Mouse (Mus musculus): ENCODE results near the gene Lce1a1.

Gene Lce1a1

GRCm38 (mm10) chr3:92648207-92648606 is at the start of gene Lce1a1:
TSS of gene Lce1a1 (minus strand) at chr3:92648307.
- no peak for DNase-seq (ENCODE audit: low spot score)

DNA sequence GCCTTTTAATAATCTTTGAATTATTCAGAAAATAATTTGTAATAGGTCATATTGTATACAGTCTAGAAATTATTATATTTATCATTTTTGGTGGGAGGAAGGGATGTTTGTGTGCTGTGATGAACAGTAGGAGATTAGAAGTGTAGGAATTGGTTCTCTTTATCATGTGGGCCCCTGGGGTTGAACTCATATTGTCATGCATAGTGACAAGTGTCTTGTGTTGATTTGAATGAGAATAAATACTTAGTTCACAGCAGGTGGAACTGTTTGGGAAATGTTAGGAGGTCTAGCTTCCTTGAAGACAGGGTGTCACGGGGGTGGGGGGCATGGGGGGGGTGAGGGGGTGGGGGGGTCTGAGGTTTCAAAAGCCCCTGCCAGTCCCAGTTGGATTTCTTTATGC is 46.5 kb upstream of the Lce1a1 start:
- no peak for DNase-seq (ENCODE audit: low spot score)

GRCm38 (mm10) chr3:92691688-92692087 is 43.6 kb upstream of the Lce1a1 start:
- no peak for DNase-seq (ENCODE audit: low spot score)

DNA sequence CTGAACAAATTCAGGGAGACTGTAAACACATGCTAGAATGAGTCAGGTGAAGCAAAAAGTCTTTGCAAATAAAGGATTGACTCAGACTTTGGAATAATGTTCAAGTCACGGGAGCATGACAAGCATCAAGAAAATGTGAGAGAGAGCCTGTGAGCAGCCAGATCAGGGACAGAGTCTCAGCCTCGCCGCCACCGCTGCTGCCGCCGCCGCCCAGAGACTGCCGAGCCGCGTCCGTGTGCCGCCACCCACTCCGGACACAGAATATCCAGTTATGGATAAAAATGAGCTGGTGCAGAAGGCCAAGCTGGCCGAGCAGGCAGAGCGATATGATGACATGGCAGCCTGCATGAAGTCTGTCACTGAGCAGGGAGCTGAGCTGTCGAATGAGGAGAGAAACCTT is 41.0 kb upstream of the Lce1a1 start:
- DNase-seq (ENCODE audit: low spot score): peak; percentile 15

GRCm38 (mm10) chr3:92687110-92687509 is 39.0 kb upstream of the Lce1a1 start, which contains the start of gene Lce1d:
TSS of gene Lce1d (minus strand) at chr3:92687210.
- no peak for DNase-seq (ENCODE audit: low spot score)

DNA sequence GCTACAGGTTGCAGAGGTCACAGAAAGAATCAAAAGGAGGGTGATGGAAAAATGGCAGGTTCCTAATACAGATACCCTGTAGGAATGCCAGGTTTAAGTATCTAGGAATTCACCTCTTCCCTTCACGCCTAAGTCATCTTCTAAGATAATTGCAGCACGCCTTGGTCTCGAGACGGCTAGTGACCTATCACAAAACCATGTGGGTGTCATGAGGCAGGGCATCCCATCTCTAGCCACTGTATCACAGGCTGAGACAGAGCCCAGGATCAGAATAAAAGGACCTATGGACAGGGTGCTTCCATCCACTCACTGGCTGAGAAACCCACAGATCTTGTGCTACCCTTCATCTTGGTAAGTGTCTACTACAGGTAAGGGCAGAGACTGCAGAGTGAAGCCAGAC is 30.8 kb upstream of the Lce1a1 start, which contains the start of gene Lce1c:
TSS of gene Lce1c (plus strand) at position 301 of the 400 bp plus-strand sequence.
- no peak for DNase-seq (ENCODE audit: low spot score)

- no peak for DNase-seq (ENCODE audit: low spot score)
Measured at GRCm38 (mm10) chr3:92670215-92670614, 22.1 kb upstream of the Lce1a1 start, which contains the start of gene Lce1a2. TSS of gene Lce1a2 (minus strand) at chr3:92670315.

DNA sequence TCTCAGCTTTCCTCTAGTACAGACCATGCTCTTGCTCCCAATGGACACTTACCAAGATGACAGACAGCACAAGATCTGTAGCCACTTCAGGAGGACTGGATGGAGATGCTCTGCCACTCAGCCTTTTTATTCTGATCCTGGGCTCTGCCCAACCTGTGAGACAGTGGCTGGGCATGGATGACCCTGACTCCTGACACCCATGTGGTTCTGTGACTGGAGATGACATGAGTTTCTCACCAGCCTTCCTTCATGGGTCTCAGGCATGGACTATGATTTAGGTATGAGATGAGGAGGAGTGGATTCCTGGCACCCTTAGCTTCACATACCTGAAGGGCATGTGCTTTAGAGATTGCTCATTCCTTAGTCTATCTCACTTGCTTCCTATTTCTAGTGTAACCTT is 8.7 kb upstream of the Lce1a1 start, which contains the start of gene Lce1b:
TSS of gene Lce1b (minus strand) at position 101 of the 400 bp plus-strand sequence.
- no peak for DNase-seq (ENCODE audit: low spot score)

GRCm38 (mm10) chr3:92639854-92640253 is 8.3 kb downstream of the Lce1a1 start:
- peak; percentile 62 for DNase-seq (ENCODE audit: low spot score)

- DNase-seq (ENCODE audit: low spot score): no peak
Measured at GRCm38 (mm10) chr3:92638653-92638991, 9.5 kb downstream of the Lce1a1 start.

DNA sequence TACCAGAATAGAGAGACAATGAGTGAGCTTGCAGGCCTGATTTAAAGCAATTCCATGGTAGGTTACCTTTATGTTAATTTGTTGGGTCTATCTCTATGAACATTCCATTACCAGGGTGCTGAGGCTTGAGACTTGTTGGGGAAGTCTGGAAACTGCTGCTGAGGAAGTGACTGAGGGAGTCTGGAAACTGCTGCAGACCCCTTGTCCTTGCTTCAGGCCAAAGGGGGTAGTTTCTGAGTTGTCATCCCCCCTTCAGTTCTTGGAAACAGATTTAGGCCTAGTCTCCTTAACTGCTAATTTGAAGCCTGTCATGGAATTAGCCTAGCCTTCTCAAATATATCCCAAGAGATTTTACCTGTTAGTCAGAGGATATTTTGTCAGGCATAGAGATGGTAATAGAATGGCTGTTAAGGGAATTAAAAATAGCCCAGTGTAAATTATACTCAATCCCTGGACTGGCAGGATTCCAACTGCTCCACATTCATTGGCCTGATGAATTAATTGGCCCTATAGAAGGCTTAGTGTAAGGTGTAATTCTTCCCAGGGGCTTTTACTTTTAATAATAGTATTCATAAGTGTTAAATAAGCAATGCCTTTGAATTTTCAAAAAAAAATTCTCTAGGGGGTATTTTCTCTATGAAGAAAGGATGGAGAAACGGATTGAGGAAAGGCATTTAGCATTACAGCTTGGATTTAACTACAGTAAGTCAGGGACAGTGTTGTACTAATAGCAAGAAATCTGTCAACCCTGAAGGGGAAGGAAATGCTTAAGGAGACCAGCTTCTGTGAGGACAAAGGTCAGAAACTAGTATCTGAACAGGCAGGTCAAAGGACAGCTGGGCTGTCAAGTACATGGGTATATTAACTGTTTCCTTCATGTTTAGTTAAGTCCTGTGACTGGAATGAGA is 10.1 kb downstream of the Lce1a1 start:
- no peak for DNase-seq (ENCODE audit: low spot score)

DNA sequence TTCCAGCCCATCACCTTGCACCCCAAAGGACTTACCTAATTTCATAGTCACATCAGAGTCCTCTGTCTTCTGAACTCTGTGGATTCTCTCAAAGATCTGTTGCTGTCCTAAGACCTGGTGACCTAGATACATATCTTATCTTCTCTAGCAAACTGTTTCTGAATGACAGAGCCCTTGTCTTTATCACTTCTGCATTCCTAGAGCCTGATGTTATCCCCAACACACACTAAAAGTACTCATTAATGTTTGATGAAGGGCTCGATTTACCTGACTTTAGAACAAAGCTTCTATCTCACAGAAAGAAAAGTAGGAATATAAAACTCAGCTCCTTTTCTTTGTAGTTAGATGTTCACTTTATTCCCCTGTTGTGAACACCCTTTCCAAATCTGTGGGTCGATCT is 26.5 kb downstream of the Lce1a1 start, which contains the start of gene Lce6a:
TSS of gene Lce6a (minus strand) at position 101 of the 400 bp plus-strand sequence.
- no peak for DNase-seq (ENCODE audit: low spot score)

DNA sequence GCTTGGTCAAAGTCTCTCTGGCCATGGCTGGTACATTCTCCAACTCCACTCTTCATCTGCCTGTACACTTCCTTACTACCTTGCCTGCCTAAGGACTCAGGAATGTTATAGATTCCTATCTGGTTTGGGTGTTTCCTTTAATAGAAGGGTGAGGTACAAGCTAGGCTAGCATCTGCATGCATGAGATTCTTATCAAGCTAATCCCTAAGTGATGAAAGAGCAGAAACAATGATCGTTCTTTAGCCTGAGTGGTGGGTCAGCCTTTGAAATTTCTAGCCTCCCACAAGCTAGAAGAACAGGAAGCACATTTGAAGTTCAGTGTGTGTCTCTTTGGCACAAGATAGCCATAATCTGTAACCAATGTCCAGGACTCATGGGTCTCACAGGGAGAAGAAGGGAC is 38.3 kb downstream of the Lce1a1 start:
- no peak for DNase-seq (ENCODE audit: low spot score)

DNA sequence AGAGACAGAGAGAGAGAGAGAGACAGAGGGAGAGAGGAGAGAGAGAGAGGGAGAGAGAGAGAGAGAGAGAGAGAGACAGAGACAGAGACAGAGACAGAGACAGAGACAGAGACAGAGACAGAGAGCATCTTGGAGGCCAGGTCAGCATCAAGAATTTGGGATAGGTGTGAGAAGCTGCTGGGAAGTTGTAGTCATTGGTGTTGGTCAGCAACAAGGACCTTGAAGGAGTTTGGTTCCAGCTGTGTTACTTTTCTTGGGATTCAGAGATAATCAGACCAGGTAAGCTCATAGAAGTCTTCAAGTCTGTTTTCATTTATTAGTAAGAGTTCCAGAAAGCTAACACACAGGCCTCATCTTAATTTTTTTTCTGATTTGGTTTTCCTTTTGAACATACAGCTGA is 40.7 kb downstream of the Lce1a1 start, which contains the start of gene 2210017I01Rik:
TSS of gene 2210017I01Rik (minus strand) at position 101 of the 400 bp plus-strand sequence.
- no peak for DNase-seq (ENCODE audit: low spot score)

GRCm38 (mm10) chr3:92602169-92602568 is 45.9 kb downstream of the Lce1a1 start:
- no peak for DNase-seq (ENCODE audit: low spot score)

DNA sequence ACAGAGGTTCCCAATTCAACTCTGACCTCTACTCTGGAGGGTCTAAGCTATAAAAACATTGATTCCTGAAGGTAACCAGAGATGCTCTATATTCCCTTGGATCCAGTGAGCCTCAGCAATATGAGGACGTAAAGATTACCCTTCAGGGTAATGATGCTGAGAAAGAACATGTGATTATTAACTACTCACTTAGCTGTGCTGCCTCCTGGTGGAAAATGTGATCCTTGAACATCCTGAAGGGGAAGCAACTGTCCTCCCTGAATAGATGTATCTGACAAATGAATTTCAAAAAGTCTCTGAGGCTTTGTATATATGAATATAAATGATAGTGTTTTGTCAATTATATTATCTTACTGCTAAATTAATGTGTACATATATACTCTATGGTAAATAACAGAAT is 47.7 kb downstream of the Lce1a1 start:
- DNase-seq (ENCODE audit: low spot score): no peak

GRCm38 (mm10) chr3:92599973-92600372 is 48.1 kb downstream of the Lce1a1 start:
- no peak for DNase-seq (ENCODE audit: low spot score)

DNA sequence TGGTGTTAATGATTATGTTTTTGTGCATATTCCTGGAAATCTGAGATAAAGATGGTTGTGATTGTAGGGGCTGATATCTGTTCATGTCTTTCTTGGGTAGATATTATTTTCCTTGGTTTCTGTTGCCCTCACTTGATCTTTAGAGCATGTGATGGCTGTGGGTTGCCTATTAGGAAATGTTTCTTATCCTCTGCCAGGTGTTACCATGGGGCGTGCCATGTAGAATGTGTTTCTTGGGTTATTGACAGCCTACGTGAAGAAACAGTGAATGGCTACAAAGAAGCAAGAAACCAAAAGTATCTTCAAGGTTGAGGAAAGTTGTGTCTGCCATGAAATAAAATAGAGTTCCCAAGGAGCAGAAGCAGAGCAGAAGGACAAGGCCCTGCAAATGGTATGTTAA is 49.7 kb downstream of the Lce1a1 start:
- no peak for DNase-seq (ENCODE audit: low spot score)
